In the genomic region with DNA sequence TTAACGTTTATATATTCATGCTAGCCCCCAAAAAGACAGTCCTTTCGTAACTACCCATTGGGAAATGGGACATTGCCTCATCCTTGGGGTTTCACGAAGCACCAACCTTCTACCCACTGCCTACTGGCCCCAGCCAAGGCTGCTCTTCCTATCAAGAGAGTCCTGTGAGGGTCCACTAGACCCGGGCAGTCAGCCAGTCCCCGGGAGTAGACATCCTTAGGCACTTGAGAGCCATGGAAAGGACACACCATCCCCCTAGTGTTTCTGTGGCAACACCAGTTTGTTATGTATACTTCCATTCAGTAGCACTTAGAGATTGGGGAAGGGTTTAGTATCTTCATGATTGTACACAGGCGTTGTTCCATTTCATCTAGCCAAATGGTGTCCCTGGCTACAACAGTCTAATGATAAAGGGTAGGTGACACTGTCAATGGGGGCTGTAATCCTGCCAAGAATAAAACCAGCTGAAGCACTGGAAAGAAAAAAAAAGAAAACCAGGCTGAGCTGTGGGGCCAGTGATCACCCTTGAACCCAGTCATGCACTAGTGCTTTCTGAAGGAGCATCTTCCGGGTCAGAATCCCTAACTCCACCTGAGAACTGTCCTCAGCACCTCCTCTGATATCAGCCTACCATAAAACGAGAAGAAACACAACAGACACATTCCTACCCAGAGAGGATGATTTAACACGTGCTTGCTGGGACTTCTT, we compare ENCODE assay signal across 8 mouse cellular contexts.
A peak's percentile ranks its signal among the peaks of the same experiment; 100 is the strongest.
DNase-seq lines count a peak whose midpoint lies in the region; ATAC-seq and TF ChIP-seq lines count a peak whose summit lies in the region.

No protein-coding gene starts in this region.

- no peak overlapping the region for H3K4me3 ChIP-seq in neural tube, embryonic 13.5 days
- H3K4me3 ChIP-seq in heart, embryonic 15.5 days: no peak overlapping the region
- H3K4me3 ChIP-seq in liver, embryonic 11.5 days (ENCODE audit: low read depth, low read length): no peak overlapping the region
- no peak overlapping the region for H3K4me3 ChIP-seq in small intestine, adult 2 months (ENCODE audit: low read depth, low read length)

- no peak for TF ChIP-seq CTCF in small intestine, adult 2 months (IDR thresholded peaks at IDR 0.05; ENCODE audit: extremely low read depth, insufficient read length, insufficient replicate concordance, low read depth, low read length)

- no peaks in the 10 kb centered on the region for H3K27me3 ChIP-seq in neural tube, embryonic 13.5 days
- no peaks in the 10 kb centered on the region for H3K27me3 ChIP-seq in heart, embryonic 15.5 days
- H3K27me3 ChIP-seq in liver, embryonic 11.5 days (replicated peaks; ENCODE audit: control insufficient read depth, insufficient read depth, low read length): no peaks in the 10 kb centered on the region
- no peaks in the 10 kb centered on the region for H3K27me3 ChIP-seq in small intestine, adult 2 months (ENCODE audit: control insufficient read depth, insufficient read depth, low read length)

- peaks cover 63% of the 10 kb centered on the region for H3K4me1 ChIP-seq in neural tube, embryonic 13.5 days (replicated peaks)
- peaks cover 68% of the 10 kb centered on the region for H3K4me1 ChIP-seq in heart, embryonic 15.5 days (replicated peaks)
- peaks cover 56% of the 10 kb centered on the region for H3K4me1 ChIP-seq in liver, embryonic 11.5 days (replicated peaks; ENCODE audit: control insufficient read depth, insufficient read depth, low read length)
- peaks cover 35% of the 10 kb centered on the region for H3K4me1 ChIP-seq in small intestine, adult 2 months (ENCODE audit: control insufficient read depth, insufficient read depth, insufficient read length, low read length)

- no peak for TF ChIP-seq POLR2A in small intestine, adult 2 months (IDR thresholded peaks at IDR 0.05; ENCODE audit: low read depth, low read length)

- H3K27ac ChIP-seq in neural tube, embryonic 13.5 days (replicated peaks): peak overlapping the region; percentile 92
- peak overlapping the region; percentile 90 for H3K27ac ChIP-seq in heart, embryonic 15.5 days
- 0 out of 2 replicates have a peak overlapping the region, but pooled peaks have one; percentile 15 for H3K27ac ChIP-seq in liver, embryonic 11.5 days (ENCODE audit: low read depth, low read length)
- peak overlapping the region; percentile 40; the same call in 1 of the 2 replicates for H3K27ac ChIP-seq in small intestine, adult 2 months (ENCODE audit: insufficient read depth, low read depth, low read length)

- no peaks in the 10 kb centered on the region for H3K36me3 ChIP-seq in neural tube, embryonic 13.5 days
- H3K36me3 ChIP-seq in heart, embryonic 15.5 days: no peaks in the 10 kb centered on the region
- H3K36me3 ChIP-seq in liver, embryonic 11.5 days (ENCODE audit: control insufficient read depth, insufficient read depth, low read length): no peaks in the 10 kb centered on the region
- no peaks in the 10 kb centered on the region for H3K36me3 ChIP-seq in small intestine, adult 2 months (ENCODE audit: control insufficient read depth, insufficient read depth, low read length)

- H3K9ac ChIP-seq in neural tube, embryonic 13.5 days: no peak overlapping the region
- no peak overlapping the region for H3K9ac ChIP-seq in heart, embryonic 15.5 days
- H3K9ac ChIP-seq in liver, embryonic 11.5 days (ENCODE audit: low read depth, low read length): no peak overlapping the region

- DNase-seq in neural tube, embryonic 10.5 days (ENCODE audit: extremely low spot score, low spot score): no peak
- no peak for DNase-seq in liver, embryonic 11.5 days (ENCODE audit: low spot score)
- DNase-seq in layer of hippocampus, postnatal 10 days (ENCODE audit: low spot score in 2 of 2): no peak
- no peak for DNase-seq in layer of hippocampus, adult 18-20 months (ENCODE audit: low spot score in 2 of 2)

- H3K9me3 ChIP-seq in neural tube, embryonic 13.5 days: no peaks in the 10 kb centered on the region
- H3K9me3 ChIP-seq in heart, embryonic 15.5 days (replicated peaks): no peaks in the 10 kb centered on the region
- no peaks in the 10 kb centered on the region for H3K9me3 ChIP-seq in liver, embryonic 11.5 days (ENCODE audit: control insufficient read depth, low read length)

- no peak for ATAC-seq in neural tube, embryonic 13.5 days (ENCODE audit: low read depth)
- ATAC-seq in heart, embryonic 15.5 days (replicated peaks; ENCODE audit: insufficient number of reproducible peaks, insufficient read depth, low FRiP score, low read depth): peak; percentile 67
- ATAC-seq in liver, embryonic 11.5 days (replicated peaks; ENCODE audit: low FRiP score): no peak
- ATAC-seq in erythroblast, adult 5-6 weeks (replicated peaks; ENCODE audit: low FRiP score, poor library complexity, severe bottlenecking): no peak

- H3K4me2 ChIP-seq in neural tube, embryonic 13.5 days: no peak overlapping the region
- H3K4me2 ChIP-seq in heart, embryonic 15.5 days: no peak overlapping the region; the same call in 1 of the 2 replicates
- H3K4me2 ChIP-seq in liver, embryonic 11.5 days: no peak overlapping the region

- WGBS in neural tube, embryonic 13.5 days: 76% methylated on average over 9 of the region's 9 CpGs
- WGBS in heart, embryonic 15.5 days: 38% methylated on average over 9 of the region's 9 CpGs
- 75% methylated on average over 9 of the region's 9 CpGs for WGBS in liver, embryonic 11.5 days
- WGBS in small intestine, adult 2 months: 63% methylated on average over 9 of the region's 9 CpGs

Comparison
In these comparisons a context has a peak if more than half of its experiments do, and no peak if none do; other contexts are left out.
1. H3K27ac ChIP-seq: peak in every context shown above with its lines; median percentile 92 in neural tube, embryonic 13.5 days; 90 in heart, embryonic 15.5 days; 40 in small intestine, adult 2 months; 15 in liver, embryonic 11.5 days.